Mouse (Mus musculus): ENCODE data around the gene Snrpd2. TPM values are rescaled to one million over a fixed set of nuclear protein-coding genes. Genes with fewer than 3 reads are reported as not detected.

The Snrpd2 gene
- polyA plus RNA-seq, 1 experiment from 2014 or later: 183 TPM

DNA sequence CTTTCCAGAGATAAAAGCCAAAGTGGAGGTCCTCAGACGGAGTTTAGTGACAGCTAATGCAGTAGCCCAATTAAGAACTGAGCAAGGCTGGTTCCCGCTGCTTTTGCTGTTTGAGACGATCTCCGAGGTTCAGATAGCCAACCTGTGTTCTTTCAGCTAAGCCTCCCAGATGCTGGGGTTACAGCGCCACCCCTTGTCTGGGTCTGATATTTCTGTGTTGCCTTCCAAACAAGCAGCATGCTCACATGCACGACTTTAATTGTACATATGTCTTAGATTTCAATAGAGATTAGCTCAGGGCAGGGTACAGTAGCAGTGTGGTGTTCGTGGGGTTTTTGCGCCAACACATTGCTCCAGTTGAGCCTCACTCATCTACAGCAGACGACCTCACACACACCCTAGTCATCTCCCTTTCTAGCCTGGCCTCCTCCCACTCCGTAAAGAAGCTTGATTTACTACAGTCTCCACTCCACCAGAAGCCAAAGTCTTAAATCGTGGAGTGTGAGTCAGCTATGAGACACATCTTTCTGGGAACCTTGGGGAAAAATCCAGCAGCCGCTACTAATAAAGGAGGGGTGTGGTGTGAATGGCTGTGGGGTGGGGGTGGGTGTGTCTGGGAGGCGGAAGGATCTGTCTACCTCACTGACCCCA lies 6.4 kb downstream of the Snrpd2 start:
- 44% methylated on average over 13 of the region's 13 CpGs for WGBS
- Histone ChIP-seq H3K9me3 (ENCODE audit: control insufficient read depth, low read length) (no peaks in the 10 kb centered on the region), H3K4me3 (ENCODE audit: low read depth, low read length) (no peak overlapping the region), H3K4me2 (ENCODE audit: low read depth, severe bottlenecking) (no peak overlapping the region), H3K27me3 (ENCODE audit: control insufficient read depth, insufficient read depth, low read length) (peaks cover 19% of the 10 kb centered on the region), H3K36me3 (ENCODE audit: control insufficient read depth, insufficient read depth, low read length) (peaks cover 15% of the 10 kb centered on the region; the same call in 1 of the 2 replicates), H3K9ac (ENCODE audit: low read length) (no peak overlapping the region), H3K27ac (replicated peaks; ENCODE audit: low read depth, low read length) (no peak overlapping the region), H3K4me1 (ENCODE audit: control insufficient read depth, insufficient read depth, low read length) (peaks cover 9% of the 10 kb centered on the region)
- ATAC-seq (ENCODE audit: insufficient number of reproducible peaks, low FRiP score, low TSS enrichment, low read depth): no peak
- no peak for DNase-seq (ENCODE audit: low spot score)

- Histone ChIP-seq H3K9me3 (ENCODE audit: control insufficient read depth, low read length) (no peaks in the 10 kb centered on the region), H3K4me2 (ENCODE audit: low read depth, severe bottlenecking) (peak overlapping the region; percentile 20; the same call in 1 of the 2 replicates), H3K27me3 (ENCODE audit: control insufficient read depth, insufficient read depth, low read length) (peaks cover 19% of the 10 kb centered on the region), H3K4me1 (ENCODE audit: control insufficient read depth, insufficient read depth, low read length) (peaks cover 9% of the 10 kb centered on the region), H3K27ac (replicated peaks; ENCODE audit: low read depth, low read length) (no peak overlapping the region), H3K36me3 (ENCODE audit: control insufficient read depth, insufficient read depth, low read length) (peaks cover 12% of the 10 kb centered on the region; the same call in 1 of the 2 replicates), H3K4me3 (ENCODE audit: low read depth, low read length) (0 out of 2 replicates have a peak overlapping the region, but pooled peaks have one; percentile 6), H3K9ac (ENCODE audit: low read length) (peak overlapping the region; percentile 24)
- DNase-seq (ENCODE audit: low spot score) (peak; percentile 96), ATAC-seq (ENCODE audit: insufficient number of reproducible peaks, low FRiP score, low TSS enrichment, low read depth) (peak; percentile 48; the same call in 1 of the 2 replicates)
- 6% methylated on average over 30 of the region's 30 CpGs for WGBS
Measured at GRCm38 (mm10) chr7:19157160-19157800, 7.8 kb downstream of the Snrpd2 start.

GRCm38 (mm10) chr7:19158601-19159000 lies 9.1 kb downstream of the Snrpd2 start:
- Histone ChIP-seq H3K27me3 (ENCODE audit: control insufficient read depth, insufficient read depth, low read length) (peaks cover 20% of the 10 kb centered on the region), H3K9me3 (ENCODE audit: control insufficient read depth, low read length) (no peaks in the 10 kb centered on the region), H3K4me2 (ENCODE audit: low read depth, severe bottlenecking) (no peak overlapping the region), H3K4me1 (ENCODE audit: control insufficient read depth, insufficient read depth, low read length) (peaks cover 9% of the 10 kb centered on the region), H3K4me3 (ENCODE audit: low read depth, low read length) (no peak overlapping the region), H3K27ac (replicated peaks; ENCODE audit: low read depth, low read length) (no peak overlapping the region), H3K9ac (ENCODE audit: low read length) (no peak overlapping the region), H3K36me3 (ENCODE audit: control insufficient read depth, insufficient read depth, low read length) (peaks cover 2% of the 10 kb centered on the region; the same call in 1 of the 2 replicates)
- ATAC-seq (ENCODE audit: insufficient number of reproducible peaks, low FRiP score, low TSS enrichment, low read depth): no peak
- WGBS: 45% methylated on average over 11 of the region's 11 CpGs
- DNase-seq (ENCODE audit: low spot score): no peak

DNA sequence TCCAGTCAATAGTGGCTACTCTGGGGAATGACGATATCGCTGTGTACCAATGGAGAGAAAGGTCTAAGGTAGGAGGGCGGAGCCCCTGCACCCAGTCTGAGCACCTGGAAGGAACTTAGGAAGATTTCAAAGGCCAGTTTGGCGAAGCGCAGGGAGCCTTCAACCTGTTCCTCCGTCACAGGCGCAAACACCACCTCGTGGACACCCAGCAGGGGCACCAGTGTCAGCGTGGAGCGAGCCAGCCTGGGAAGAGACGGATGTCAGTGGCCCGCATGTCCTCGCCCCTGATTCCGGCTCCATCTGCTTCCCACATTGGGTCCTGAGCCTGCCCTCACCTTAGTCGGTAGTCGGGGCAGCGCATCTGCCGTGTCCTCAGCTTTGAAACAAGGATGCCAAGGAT lies 9.9 kb downstream of the Snrpd2 start:
- H3K27ac ChIP-seq (replicated peaks; ENCODE audit: low read depth, low read length): no peak overlapping the region
- 12% methylated on average over 18 of the region's 18 CpGs for whole genome bisulfite sequencing
- no peaks in the 10 kb centered on the region; the same call in 1 of the 2 replicates for H3K9me3 ChIP-seq (ENCODE audit: control insufficient read depth, low read length)
- no peak for DNase-seq (ENCODE audit: low spot score)
- no peak overlapping the region for H3K9ac ChIP-seq (ENCODE audit: low read length)
- H3K36me3 ChIP-seq (ENCODE audit: control insufficient read depth, insufficient read depth, low read length): peaks cover 2% of the 10 kb centered on the region; the same call in 1 of the 2 replicates
- H3K4me2 ChIP-seq (ENCODE audit: low read depth, severe bottlenecking): 0 out of 2 replicates have a peak overlapping the region, but pooled peaks have one; percentile 59
- peaks cover 12% of the 10 kb centered on the region for H3K4me1 ChIP-seq (ENCODE audit: control insufficient read depth, insufficient read depth, low read length)
- ATAC-seq (ENCODE audit: insufficient number of reproducible peaks, low FRiP score, low TSS enrichment, low read depth): no peak
- H3K27me3 ChIP-seq (ENCODE audit: control insufficient read depth, insufficient read depth, low read length): peaks cover 25% of the 10 kb centered on the region
- H3K4me3 ChIP-seq (ENCODE audit: low read depth, low read length): no peak overlapping the region

GRCm38 (mm10) chr7:19160115-19160514 lies 10.6 kb downstream of the Snrpd2 start:
- Histone ChIP-seq H3K4me1 (ENCODE audit: control insufficient read depth, insufficient read depth, low read length) (peaks cover 12% of the 10 kb centered on the region), H3K27me3 (ENCODE audit: control insufficient read depth, insufficient read depth, low read length) (peaks cover 29% of the 10 kb centered on the region), H3K4me2 (ENCODE audit: low read depth, severe bottlenecking) (peak overlapping the region; percentile 59), H3K9ac (ENCODE audit: low read length) (no peak overlapping the region), H3K36me3 (ENCODE audit: control insufficient read depth, insufficient read depth, low read length) (0 out of 2 replicates have a peak, but pooled peaks cover under 1% of the 10 kb centered on the region), H3K27ac (replicated peaks; ENCODE audit: low read depth, low read length) (no peak overlapping the region), H3K4me3 (ENCODE audit: low read depth, low read length) (peak overlapping the region; percentile 30), H3K9me3 (ENCODE audit: control insufficient read depth, low read length) (no peaks in the 10 kb centered on the region; the same call in 1 of the 2 replicates)
- 1% methylated on average over 20 of the region's 20 CpGs for WGBS
- peak; percentile 68 for DNase-seq (ENCODE audit: low spot score)
- ATAC-seq (ENCODE audit: insufficient number of reproducible peaks, low FRiP score, low TSS enrichment, low read depth): no peak; the same call in 1 of the 2 replicates

DNA sequence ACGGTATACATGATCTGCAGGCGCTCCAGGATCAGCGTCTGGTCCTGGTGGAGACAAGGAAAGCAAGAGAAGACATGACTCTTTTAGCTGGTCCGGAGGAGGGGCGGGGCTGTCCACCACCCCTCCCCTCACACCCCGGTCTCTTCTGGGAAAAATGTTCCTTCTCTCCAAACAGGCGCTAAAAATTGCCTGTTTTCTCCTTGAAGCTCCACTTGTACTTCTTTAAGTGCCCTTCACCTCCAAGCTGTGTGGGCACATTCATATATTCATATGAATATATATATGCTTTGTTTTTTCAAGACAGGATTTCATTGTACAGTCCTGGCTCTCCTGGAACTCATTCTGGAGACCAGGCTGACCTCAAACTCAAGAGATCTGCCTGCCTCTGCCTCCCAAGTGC lies 13.4 kb downstream of the Snrpd2 start:
- peaks cover 5% of the 10 kb centered on the region for H3K4me1 ChIP-seq (ENCODE audit: control insufficient read depth, insufficient read depth, low read length)
- H3K4me3 ChIP-seq (ENCODE audit: low read depth, low read length): no peak overlapping the region
- DNase-seq (ENCODE audit: low spot score): no peak
- no peaks in the 10 kb centered on the region for H3K36me3 ChIP-seq (ENCODE audit: control insufficient read depth, insufficient read depth, low read length)
- no peak for ATAC-seq (ENCODE audit: insufficient number of reproducible peaks, low FRiP score, low TSS enrichment, low read depth)
- H3K4me2 ChIP-seq (ENCODE audit: low read depth, severe bottlenecking): no peak overlapping the region
- no peak overlapping the region for H3K27ac ChIP-seq (replicated peaks; ENCODE audit: low read depth, low read length)
- no peaks in the 10 kb centered on the region; the same call in 1 of the 2 replicates for H3K9me3 ChIP-seq (ENCODE audit: control insufficient read depth, low read length)
- H3K9ac ChIP-seq (ENCODE audit: low read length): no peak overlapping the region
- 78% methylated on average over 7 of the region's 7 CpGs for whole genome bisulfite sequencing
- peaks cover 34% of the 10 kb centered on the region for H3K27me3 ChIP-seq (ENCODE audit: control insufficient read depth, insufficient read depth, low read length)

DNA sequence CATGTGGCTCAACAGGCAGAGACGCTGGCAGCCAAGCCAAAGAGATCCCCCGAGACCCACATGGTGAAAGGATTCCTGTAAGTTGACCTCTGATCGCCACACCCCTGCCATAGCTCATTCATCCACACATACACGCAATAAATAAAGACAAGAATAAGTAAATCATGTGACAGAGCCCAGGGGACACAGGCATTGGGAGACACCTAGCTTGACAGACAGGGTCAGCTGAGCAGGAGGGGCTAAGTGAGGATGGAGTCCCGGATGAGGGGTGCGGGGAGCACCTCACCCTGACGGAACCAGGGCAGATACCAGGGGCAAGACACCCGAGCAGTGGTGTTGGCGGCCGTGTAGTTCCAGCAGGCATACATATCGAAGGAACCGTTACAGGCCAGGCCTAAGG lies 14.2 kb downstream of the Snrpd2 start:
- Histone ChIP-seq H3K27ac (replicated peaks; ENCODE audit: low read depth, low read length) (no peak overlapping the region), H3K4me1 (ENCODE audit: control insufficient read depth, insufficient read depth, low read length) (peaks cover 5% of the 10 kb centered on the region), H3K4me3 (ENCODE audit: low read depth, low read length) (no peak overlapping the region), H3K9me3 (ENCODE audit: control insufficient read depth, low read length) (no peaks in the 10 kb centered on the region; the same call in 1 of the 2 replicates), H3K9ac (ENCODE audit: low read length) (no peak overlapping the region), H3K27me3 (ENCODE audit: control insufficient read depth, insufficient read depth, low read length) (peaks cover 31% of the 10 kb centered on the region), H3K4me2 (ENCODE audit: low read depth, severe bottlenecking) (peak overlapping the region; percentile 1; the same call in 1 of the 2 replicates), H3K36me3 (ENCODE audit: control insufficient read depth, insufficient read depth, low read length) (no peaks in the 10 kb centered on the region)
- ATAC-seq (ENCODE audit: insufficient number of reproducible peaks, low FRiP score, low TSS enrichment, low read depth) (0 out of 2 replicates have a peak, but pooled peaks have one; percentile 6), DNase-seq (ENCODE audit: low spot score) (no peak)
- WGBS: 23% methylated on average over 12 of the region's 12 CpGs

DNA sequence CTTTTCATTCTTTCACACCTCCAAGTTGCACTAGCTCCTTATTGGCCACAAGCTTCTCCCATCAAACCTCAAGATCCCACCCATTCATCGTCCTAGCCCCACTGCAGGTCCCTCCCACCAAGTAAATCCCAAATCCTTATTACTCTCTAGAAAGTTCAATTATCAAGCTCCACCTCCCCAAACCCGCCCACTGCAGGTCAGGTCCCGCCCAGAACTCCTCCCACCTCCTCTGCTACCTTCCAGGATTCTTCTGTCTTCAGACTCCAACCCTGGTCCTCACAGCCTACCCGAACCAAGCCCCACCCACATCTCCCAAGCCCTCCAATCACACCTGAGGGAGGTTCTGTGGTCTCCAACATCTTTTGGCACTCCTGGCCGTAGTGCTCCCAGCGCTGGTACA lies 14.7 kb downstream of the Snrpd2 start:
- no peak overlapping the region for H3K27ac ChIP-seq (replicated peaks; ENCODE audit: low read depth, low read length)

More for the DNA sequence above, 14.7 kb downstream of the Snrpd2 start:
- DNase-seq (ENCODE audit: low spot score): peak; percentile 70
- Histone ChIP-seq H3K36me3 (ENCODE audit: control insufficient read depth, insufficient read depth, low read length) (no peaks in the 10 kb centered on the region), H3K4me1 (ENCODE audit: control insufficient read depth, insufficient read depth, low read length) (peaks cover 5% of the 10 kb centered on the region), H3K9ac (ENCODE audit: low read length) (no peak overlapping the region), H3K4me3 (ENCODE audit: low read depth, low read length) (no peak overlapping the region), H3K27me3 (ENCODE audit: control insufficient read depth, insufficient read depth, low read length) (peaks cover 28% of the 10 kb centered on the region), H3K9me3 (ENCODE audit: control insufficient read depth, low read length) (no peaks in the 10 kb centered on the region; the same call in 1 of the 2 replicates), H3K4me2 (ENCODE audit: low read depth, severe bottlenecking) (peak overlapping the region; percentile 1; the same call in 1 of the 2 replicates)
- peak; percentile 69 for ATAC-seq (ENCODE audit: insufficient number of reproducible peaks, low FRiP score, low TSS enrichment, low read depth)
- under 1% methylated on average over 6 of the region's 6 CpGs for WGBS
